Mouse (Mus musculus) bone marrow, adult 2 months (tissue): ENCODE measurements around the gene Gm9857.

Experiments
- CTCF ChIP-seq: fragments of 200-500 bp; IDR thresholded peaks from 2 replicates; pipeline ENCODE4 v1.5.1; 2011; ENCODE audit warnings: low read length, control low read depth; ENCODE audit not compliant: control insufficient read depth, insufficient read depth
- POLR2A ChIP-seq: fragments of 200-500 bp; IDR thresholded peaks from 2 replicates; pipeline ENCODE4 v1.6.1; 2011; ENCODE audit warnings: low read depth, mild to moderate bottlenecking, control low read depth, low read length, borderline replicate concordance; ENCODE audit not compliant: control insufficient read depth

- peak; percentile 63 for TF ChIP-seq CTCF
- no peak for TF ChIP-seq POLR2A
These were observed 29.1 kb downstream of the Gm9857 start for GRCm38 (mm10) chr3:108911081-108911547.
